Mouse (Mus musculus) liver, adult 2 months (tissue): ENCODE measurements at regions not wholly inside any gene's neighbourhood (a gene's known extent, or its start where the extent isn't known, plus 50 kb on each side); places are given as distances from the start of the nearest gene placed in this dataset.

ENCODE experiments used
- CTCF ChIP-seq: fragments of 200-500 bp; IDR thresholded peaks from 2 replicates; pipeline ENCODE4 v1.5.1; 2011; ENCODE audit warnings: low read depth, low read length, control low read depth
- POLR2A ChIP-seq: fragments of 200-500 bp; IDR thresholded peaks from 2 replicates; pipeline ENCODE4 v1.6.1; 2011; ENCODE audit warnings: low read length, control low read depth; ENCODE audit not compliant: insufficient read depth; ENCODE audit errors: extremely low read depth

DNA sequence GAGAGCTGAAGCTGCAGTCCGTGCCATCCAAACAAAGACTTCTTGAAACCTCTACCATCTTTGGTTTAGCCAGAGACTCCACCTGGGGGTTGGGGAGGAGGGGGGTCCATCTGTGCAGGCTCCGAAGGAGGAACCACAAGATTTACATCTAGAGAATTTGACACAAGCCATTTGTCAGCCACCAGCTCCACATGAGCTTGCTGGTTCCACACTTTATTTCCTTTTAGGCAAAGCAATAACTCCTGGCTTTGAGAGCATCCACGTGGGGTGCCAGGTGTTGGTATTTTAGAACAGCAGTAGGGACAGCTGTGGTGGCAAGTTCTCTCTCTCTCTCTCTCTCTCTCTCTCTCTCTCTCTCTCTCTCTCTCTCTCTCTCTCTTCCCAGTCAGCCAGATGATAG is 99.6 kb upstream of the Kbtbd8 start:
- TF ChIP-seq CTCF (no peak), POLR2A (no peak)
